Mouse (Mus musculus): ENCODE data around the gene Mrtfb.

- TF ChIP-seq POLR2A (IDR thresholded peaks at IDR 0.05; ENCODE audit: borderline replicate concordance, insufficient read depth, low read length) (no peak), CTCF (IDR thresholded peaks at IDR 0.05; ENCODE audit: borderline replicate concordance, insufficient read depth, low read depth, low read length) (no peak)
Observed at GRCm38 (mm10) chr16:13367466-13367856, 111.2 kb downstream of the Mrtfb start.
